8 mouse cellular contexts compared by ENCODE assay signal in genomic region chr11:88553521-88554310, GRCm38 (mm10).
DNase-seq lines count a peak whose midpoint lies in the region; ATAC-seq and TF ChIP-seq lines count a peak whose summit lies in the region.

No protein-coding gene starts in this region.

- H3K27ac ChIP-seq in kidney, postnatal 0 days = peak overlapping the region; percentile 63
- peak overlapping the region; percentile 58; the same call in 1 of the 2 replicates for H3K27ac ChIP-seq in embryonic facial prominence, embryonic 13.5 days
- H3K27ac ChIP-seq in intestine, postnatal 0 days (ENCODE audit: low read depth, low read length) = peak overlapping the region; percentile 89
- 0 out of 2 replicates have a peak overlapping the region, but pooled peaks have one; percentile 46 for H3K27ac ChIP-seq in neural tube, embryonic 12.5 days

- no peak for DNase-seq in kidney, postnatal 0 days (ENCODE audit: low spot score)
- no peak for DNase-seq in kidney, postnatal 14 days
- no peak for DNase-seq in thymus, adult 18-20 months
- DNase-seq in spleen, postnatal 10 days (ENCODE audit: low spot score in 2 of 2) = no peak

- no peak overlapping the region for H3K4me3 ChIP-seq in kidney, postnatal 0 days (replicated peaks; ENCODE audit: low read depth, low read length)
- H3K4me3 ChIP-seq in embryonic facial prominence, embryonic 13.5 days = no peak overlapping the region
- no peak overlapping the region for H3K4me3 ChIP-seq in intestine, postnatal 0 days (ENCODE audit: low read depth, low read length)
- H3K4me3 ChIP-seq in neural tube, embryonic 12.5 days = no peak overlapping the region

- H3K4me2 ChIP-seq in kidney, postnatal 0 days (ENCODE audit: low read length) = no peak overlapping the region
- H3K4me2 ChIP-seq in embryonic facial prominence, embryonic 13.5 days = no peak overlapping the region
- H3K4me2 ChIP-seq in intestine, postnatal 0 days (replicated peaks; ENCODE audit: low read depth) = peak overlapping the region; percentile 24; the same call in 1 of the 2 replicates
- peak overlapping the region; percentile 27; the same call in 1 of the 2 replicates for H3K4me2 ChIP-seq in neural tube, embryonic 12.5 days (replicated peaks)

- WGBS in kidney, postnatal 0 days = 73% methylated on average over 11 of the region's 11 CpGs
- WGBS in embryonic facial prominence, embryonic 13.5 days = 69% methylated on average over 11 of the region's 11 CpGs
- WGBS in intestine, postnatal 0 days = 56% methylated on average over 11 of the region's 11 CpGs
- 65% methylated on average over 11 of the region's 11 CpGs for WGBS in neural tube, embryonic 12.5 days

- H3K9ac ChIP-seq in kidney, postnatal 0 days (ENCODE audit: low read depth, low read length) = no peak overlapping the region
- H3K9ac ChIP-seq in embryonic facial prominence, embryonic 13.5 days = no peak overlapping the region
- H3K9ac ChIP-seq in intestine, postnatal 0 days (ENCODE audit: low read depth, low read length) = peak overlapping the region; percentile 46; the same call in 1 of the 2 replicates
- 0 out of 2 replicates have a peak overlapping the region, but pooled peaks have one; percentile 13 for H3K9ac ChIP-seq in neural tube, embryonic 12.5 days

- H3K27me3 ChIP-seq in kidney, postnatal 0 days (ENCODE audit: insufficient read depth, low read length) = no peaks in the 10 kb centered on the region
- H3K27me3 ChIP-seq in embryonic facial prominence, embryonic 13.5 days = no peaks in the 10 kb centered on the region
- H3K27me3 ChIP-seq in intestine, postnatal 0 days (replicated peaks; ENCODE audit: control insufficient read depth, insufficient read depth, low read length) = no peaks in the 10 kb centered on the region
- no peaks in the 10 kb centered on the region for H3K27me3 ChIP-seq in neural tube, embryonic 12.5 days (replicated peaks)

- H3K4me1 ChIP-seq in kidney, postnatal 0 days (replicated peaks; ENCODE audit: insufficient read depth, low read length) = peaks cover 72% of the 10 kb centered on the region
- H3K4me1 ChIP-seq in embryonic facial prominence, embryonic 13.5 days = peaks cover 96% of the 10 kb centered on the region
- peaks cover 36% of the 10 kb centered on the region for H3K4me1 ChIP-seq in intestine, postnatal 0 days (replicated peaks; ENCODE audit: control insufficient read depth, insufficient read depth, low read length)
- peaks cover 96% of the 10 kb centered on the region for H3K4me1 ChIP-seq in neural tube, embryonic 12.5 days

- TF ChIP-seq CTCF in kidney, postnatal 0 days (IDR thresholded peaks at IDR 0.05; ENCODE audit: low read depth) = no peak
- no peak for TF ChIP-seq CTCF in intestine, postnatal 0 days (IDR thresholded peaks at IDR 0.05; ENCODE audit: low read depth)

- ATAC-seq in kidney, postnatal 0 days (replicated peaks; ENCODE audit: low FRiP score, low read depth) = no peak
- ATAC-seq in embryonic facial prominence, embryonic 13.5 days (ENCODE audit: insufficient number of reproducible peaks, insufficient read depth, low FRiP score, low TSS enrichment, low read depth) = no peak
- peak; percentile 77 for ATAC-seq in intestine, postnatal 0 days
- no peak for ATAC-seq in neural tube, embryonic 12.5 days (ENCODE audit: low FRiP score, low read depth)
- no peak for ATAC-seq in erythroid progenitor cell, adult 5-6 weeks (replicated peaks; ENCODE audit: low FRiP score, poor library complexity, severe bottlenecking)

- H3K36me3 ChIP-seq in kidney, postnatal 0 days (ENCODE audit: insufficient read depth, low read length) = no peaks in the 10 kb centered on the region
- no peaks in the 10 kb centered on the region for H3K36me3 ChIP-seq in embryonic facial prominence, embryonic 13.5 days
- H3K36me3 ChIP-seq in intestine, postnatal 0 days (ENCODE audit: control insufficient read depth, insufficient read depth) = no peaks in the 10 kb centered on the region
- no peaks in the 10 kb centered on the region for H3K36me3 ChIP-seq in neural tube, embryonic 12.5 days

- H3K9me3 ChIP-seq in kidney, postnatal 0 days (replicated peaks; ENCODE audit: low read length) = no peaks in the 10 kb centered on the region
- H3K9me3 ChIP-seq in embryonic facial prominence, embryonic 13.5 days = no peaks in the 10 kb centered on the region
- no peaks in the 10 kb centered on the region for H3K9me3 ChIP-seq in intestine, postnatal 0 days (ENCODE audit: control insufficient read depth)
- no peaks in the 10 kb centered on the region for H3K9me3 ChIP-seq in neural tube, embryonic 12.5 days

Comparison
In these comparisons a context has a peak if more than half of its experiments do, and no peak if none do; other contexts are left out.
1. H3K4me2 ChIP-seq: peak in intestine, postnatal 0 days (single experiment) and neural tube, embryonic 12.5 days (single experiment); none in kidney, postnatal 0 days (single experiment) and embryonic facial prominence, embryonic 13.5 days (single experiment).
2. H3K9ac ChIP-seq: peak in intestine, postnatal 0 days (single experiment) and neural tube, embryonic 12.5 days (single experiment); none in kidney, postnatal 0 days (single experiment) and embryonic facial prominence, embryonic 13.5 days (single experiment).
3. Peak in every context shown above with its lines, with median percentiles within 50 percentile points of each other: H3K27ac ChIP-seq.